Mouse (Mus musculus): ENCODE data around the gene Rpl29. TPM values are rescaled to one million over a fixed set of nuclear protein-coding genes. Genes with fewer than 3 reads are reported as not detected.
A peak's percentile ranks its signal among the peaks of the same experiment; 100 is the strongest.

The Rpl29 gene
- total and polyA plus RNA-seq, 3 experiments = 1,058 to 1,867 (median 1,257) TPM

DNA sequence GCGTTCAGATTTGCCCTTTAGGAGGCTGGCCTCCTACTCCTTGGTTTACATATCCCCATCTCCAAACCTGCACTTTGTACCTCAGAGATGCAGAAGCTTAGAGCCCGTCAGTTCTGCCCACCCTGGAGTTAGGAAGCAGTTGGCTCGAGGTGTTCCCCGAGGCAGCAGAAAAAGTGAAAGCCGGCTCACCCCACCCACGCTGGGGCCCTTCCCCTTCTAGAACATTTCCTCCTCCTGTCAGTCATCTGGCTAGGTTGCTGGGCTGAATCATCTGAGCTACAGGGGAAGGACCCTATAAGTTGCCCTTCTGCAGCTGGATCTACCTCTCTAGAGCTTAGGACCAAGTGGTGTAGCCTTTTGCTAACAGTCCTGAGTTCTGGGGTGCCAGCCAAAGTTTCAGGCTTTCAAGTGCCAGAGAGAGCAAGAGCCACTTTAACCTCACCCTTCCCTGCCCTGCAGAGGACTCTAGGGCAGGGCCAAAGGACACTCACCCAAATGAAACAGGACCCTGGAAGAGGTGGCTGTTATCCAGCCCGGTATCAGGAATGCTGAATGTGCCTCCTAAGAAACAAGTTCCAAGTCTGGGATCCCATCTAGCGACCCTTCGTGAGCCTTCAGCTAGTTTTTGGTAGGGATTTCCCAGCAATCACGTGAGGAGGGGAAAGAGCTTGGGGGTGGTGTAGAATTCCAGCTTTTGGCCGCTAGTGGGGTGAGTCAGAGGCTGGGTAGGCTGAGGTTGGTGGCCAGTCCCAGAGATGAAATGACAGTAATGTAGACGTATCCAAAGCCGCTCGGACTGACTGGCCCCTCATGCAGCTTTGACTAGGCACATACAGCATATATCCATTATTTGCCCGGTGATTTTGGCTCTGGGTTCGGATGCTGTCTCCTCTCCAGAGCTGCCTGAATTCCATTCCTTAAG lies 47.0 kb downstream of the Rpl29 start:
- peak; percentile 14; the same call in 1 of the 2 replicates for TF ChIP-seq MEF2A (IDR thresholded peaks at IDR 0.05; ENCODE audit: borderline replicate concordance, low read depth, low read length)
- no peak for TF ChIP-seq HCFC1 (IDR thresholded peaks at IDR 0.05; ENCODE audit: low read depth, low read length)
- no peak for TF ChIP-seq MYC (IDR thresholded peaks at IDR 0.05; ENCODE audit: low read depth, low read length)
- TF ChIP-seq CHD1 (IDR thresholded peaks at IDR 0.05; ENCODE audit: low read depth, low read length) = no peak
- no peak for TF ChIP-seq TCF12 (IDR thresholded peaks at IDR 0.05; ENCODE audit: low read depth, low read length)
- TF ChIP-seq MAFK (IDR thresholded peaks at IDR 0.05; ENCODE audit: insufficient replicate concordance, low read length) = no peak
- no peak for TF ChIP-seq JUN (IDR thresholded peaks at IDR 0.05; ENCODE audit: insufficient read depth, low read depth, low read length)
- TF ChIP-seq SMC3 (IDR thresholded peaks at IDR 0.05; ENCODE audit: low read depth, low read length) = no peak
- TF ChIP-seq ETS1 (conservative IDR thresholded peaks at IDR 0.05; ENCODE audit: low read depth, low read length) = peak; percentile 29; the same call in 1 of the 2 replicates
- TF ChIP-seq USF1 (IDR thresholded peaks at IDR 0.05; ENCODE audit: low read depth, low read length) = no peak
- no peak for TF ChIP-seq KAT2A (IDR thresholded peaks at IDR 0.05; ENCODE audit: insufficient replicate concordance, low read length)
- TF ChIP-seq NRF1 (IDR thresholded peaks at IDR 0.05; ENCODE audit: low read depth, low read length) = no peak
- TF ChIP-seq TBP (conservative IDR thresholded peaks at IDR 0.05; ENCODE audit: low read depth, low read length) = no peak
- TF ChIP-seq IRF4 (IDR thresholded peaks at IDR 0.05; ENCODE audit: low read depth, low read length) = no peak
- TF ChIP-seq NELFE (IDR thresholded peaks at IDR 0.05; ENCODE audit: low read depth, low read length) = no peak
- TF ChIP-seq POLR2AphosphoS2 (IDR thresholded peaks at IDR 0.05; ENCODE audit: low read depth, low read length) = no peak
- no peak for TF ChIP-seq ZNF384 (IDR thresholded peaks at IDR 0.05; ENCODE audit: low read depth, low read length)
- no peak for TF ChIP-seq RAD21 (IDR thresholded peaks at IDR 0.05; ENCODE audit: low read depth, low read length)
- peak; percentile 26; the same call in 1 of the 2 replicates for TF ChIP-seq ELF1 (IDR thresholded peaks at IDR 0.05; ENCODE audit: low read depth, low read length)
- no peak for TF ChIP-seq USF2 (conservative IDR thresholded peaks at IDR 0.05; ENCODE audit: low read depth, low read length)
- no peak for TF ChIP-seq JUND (conservative IDR thresholded peaks at IDR 0.05; ENCODE audit: low read depth, low read length)
- TF ChIP-seq EP300 (IDR thresholded peaks at IDR 0.05; ENCODE audit: low read length) = no peak
- TF ChIP-seq RCOR1 (conservative IDR thresholded peaks at IDR 0.05; ENCODE audit: low read depth, low read length) = no peak
- TF ChIP-seq GABPA (IDR thresholded peaks at IDR 0.05; ENCODE audit: insufficient replicate concordance, low read depth, low read length) = no peak
- 0 out of 2 replicates have a peak, but pooled peaks have one; percentile 22 for TF ChIP-seq UBTF (IDR thresholded peaks at IDR 0.05; ENCODE audit: low read depth, low read length)
- TF ChIP-seq BHLHE40 (IDR thresholded peaks at IDR 0.05; ENCODE audit: low read depth, low read length) = peak; percentile 78
- TF ChIP-seq SIN3A (IDR thresholded peaks at IDR 0.05; ENCODE audit: low read length) = peak; percentile 50
- TF ChIP-seq E2F4 (IDR thresholded peaks at IDR 0.05; ENCODE audit: insufficient replicate concordance, low read depth, low read length) = no peak
- peak; percentile 54; the same call in 1 of the 2 replicates for TF ChIP-seq POLR2A (IDR thresholded peaks at IDR 0.05; ENCODE audit: low read depth, low read length)
- TF ChIP-seq MAX (IDR thresholded peaks at IDR 0.05; ENCODE audit: low read length) = no peak; the same call in 1 of the 2 replicates
- TF ChIP-seq PAX5 (IDR thresholded peaks at IDR 0.05; ENCODE audit: low read length) = no peak
- peak; percentile 66 for TF ChIP-seq MXI1 (IDR thresholded peaks at IDR 0.05; ENCODE audit: low read depth, low read length)
- no peak for TF ChIP-seq ZMIZ1 (IDR thresholded peaks at IDR 0.05; ENCODE audit: low read depth, low read length)
- TF ChIP-seq CHD2 (IDR thresholded peaks at IDR 0.05; ENCODE audit: low read length) = no peak
- TF ChIP-seq ZC3H11A (IDR thresholded peaks at IDR 0.05; ENCODE audit: low read depth, low read length) = no peak
- no peak for TF ChIP-seq CTCF (conservative IDR thresholded peaks at IDR 0.05 in 1 of 2, IDR thresholded peaks at IDR 0.05 in 1 of 2; ENCODE audit: low read depth in 2 of 2, low read length in 2 of 2)
- TF ChIP-seq ZKSCAN1 (IDR thresholded peaks at IDR 0.05; ENCODE audit: borderline replicate concordance, low read depth, low read length) = no peak
- TF ChIP-seq MAZ (IDR thresholded peaks at IDR 0.05; ENCODE audit: low read depth, low read length) = no peak
- in situ Hi-C loops (cut with MboI; ENCODE audit: low pct_ligation_motif_present, low pct_unique_long_range_greater_than_20kb, low sequenced_read_pairs) = loop anchor here (5.0 kb wide), 1 partner anchor 39 kb away; the partner anchor contains the start of gene Acy1
- H3K4me1 ChIP-seq (ENCODE audit: control insufficient read depth in 1 of 2, insufficient read depth in 2 of 2) = peaks cover 6 to 69% of the 10 kb centered on the region in 2 experiments
- H3K36me3 ChIP-seq (replicated peaks in 1 of 2; ENCODE audit: control insufficient read depth in 1 of 2, insufficient read depth in 1 of 2, low read length in 1 of 2) = peaks cover 21 to 55% of the 10 kb centered on the region in 2 experiments
- dilution Hi-C loops (cut with MboI; ENCODE audit: extremely low pct_ligation_motif_present, extremely low pct_unique_long_range_greater_than_20kb, low sequenced_read_pairs) = no loop called here
- peak overlapping the region; percentile 54 to 77 (median 66) for H3K4me3 ChIP-seq (replicated peaks in 1 of 3; ENCODE audit: low read depth in 2 of 3, low read length in 2 of 3, poor library complexity in 1 of 3)
- H3K9ac ChIP-seq (ENCODE audit: insufficient read depth, low read depth) = peak overlapping the region; percentile 61
- H3K27ac ChIP-seq (ENCODE audit: insufficient read depth, low read depth) = peak overlapping the region; percentile 13; the same call in 1 of the 2 replicates
- H3K4me2 ChIP-seq (ENCODE audit: insufficient read depth, low read depth, poor library complexity, severe bottlenecking) = peak overlapping the region; percentile 90
- no peaks in the 10 kb centered on the region for H3K9me3 ChIP-seq (replicated peaks; ENCODE audit: low read length)
- no peaks in the 10 kb centered on the region for H3K27me3 ChIP-seq (replicated peaks)
- H3K79me2 ChIP-seq (replicated peaks; ENCODE audit: control insufficient read depth, extremely low read depth, insufficient read depth, poor library complexity, severe bottlenecking) = peaks cover 26% of the 10 kb centered on the region
- DNase-seq (ENCODE audit: extremely low read depth) = peak; percentile 74

Data from CH12.LX (cell line).